Mouse (Mus musculus) kidney, embryonic 15.5 days (tissue): Measurements from ENCODE around the gene Zscan12. TPM values are rescaled to one million over a fixed set of nuclear protein-coding genes. Genes with fewer than 3 reads are reported as not detected.
A peak's percentile ranks its signal among the peaks of the same experiment; 100 is the strongest.

Experiments
- ATAC-seq: fragments of 200-750 bp; cut with Nextera tagmentation; replicated peaks from 2 replicates; pipeline ENCODE4 v1.8.0; 2017; ENCODE audit warnings: moderate TSS enrichment; ENCODE audit not compliant: low FRiP score
- H3K27ac ChIP-seq: fragments of 300-500 bp; sonication (generic); 2 replicates; pipeline ENCODE4 v1.5.1; 2015; ENCODE audit warnings: mild to moderate bottlenecking, inconsistent platforms
- H3K27me3 ChIP-seq: fragments of 300-500 bp; sonication (generic); 2 replicates; pipeline ENCODE4 v1.6.1; 2015; ENCODE audit warnings: inconsistent platforms
- H3K36me3 ChIP-seq: fragments of 300-500 bp; sonication (generic); 2 replicates; pipeline ENCODE4 v1.6.1; 2015; ENCODE audit warnings: inconsistent platforms
- H3K4me1 ChIP-seq: fragments of 300-500 bp; sonication (generic); 2 replicates; pipeline ENCODE4 v1.6.1; 2015; ENCODE audit warnings: inconsistent platforms
- H3K4me2 ChIP-seq: fragments of 300-500 bp; sonication (generic); 2 replicates; pipeline ENCODE4 v1.6.1; 2015; ENCODE audit warnings: moderate library complexity, mild to moderate bottlenecking, inconsistent platforms
- H3K4me3 ChIP-seq: fragments of 300-500 bp; sonication (generic); replicated peaks from 2 replicates; pipeline ENCODE4 v1.5.1; 2015; ENCODE audit warnings: mild to moderate bottlenecking, inconsistent platforms
- H3K9ac ChIP-seq: fragments of 300-500 bp; sonication (generic); 2 replicates; pipeline ENCODE4 v1.6.1; 2015; ENCODE audit warnings: mild to moderate bottlenecking, inconsistent platforms
- H3K9me3 ChIP-seq: fragments of 300-500 bp; sonication (generic); replicated peaks from 2 replicates; pipeline ENCODE4 v1.6.1; 2016; ENCODE audit warnings: inconsistent platforms
- WGBS: fragments of 180-500 bp; shearing (Covaris S2); methylation state at CpG from one replicate; pipeline ENCODE4 v1.1.7; 2015; ENCODE audit warnings: mixed read lengths; 5-methylcytosine and 5-hydroxymethylcytosine counted together
- polyA plus RNA-seq: library from polyadenylated mRNA; unstranded; fragments of >200 nt; fragmentation: Nextera tagmentation; extraction: Ambion mirVana; gene quantifications from 2 replicates; pipeline ENCODE4 v1.2.1, GENCODE M21; 2015

The Zscan12 gene
- polyA plus RNA-seq, 1 experiment from 2014 or later = 12.4 TPM

GRCm38 (mm10) chr13:21402848-21403247 lies 40.2 kb downstream of the Zscan12 start:
- Histone ChIP-seq H3K4me2 (peak overlapping the region; percentile 76), H3K4me3 (peak overlapping the region; percentile 87), H3K4me1 (peaks cover 14% of the 10 kb centered on the region), H3K27ac (0 out of 2 replicates have a peak overlapping the region, but pooled peaks have one; percentile 74), H3K27me3 (no peaks in the 10 kb centered on the region; the same call in 1 of the 2 replicates), H3K9me3 (no peaks in the 10 kb centered on the region), H3K36me3 (peaks cover 22% of the 10 kb centered on the region), H3K9ac (peak overlapping the region; percentile 86)
- WGBS = 0% methylated on average over 2 of the region's 2 CpGs
- ATAC-seq = no peak

GRCm38 (mm10) chr13:21407341-21407740 lies 44.7 kb downstream of the Zscan12 start:
- Histone ChIP-seq H3K4me2 (peak overlapping the region; percentile 75), H3K27ac (no peak overlapping the region), H3K9ac (no peak overlapping the region), H3K27me3 (no peaks in the 10 kb centered on the region; the same call in 1 of the 2 replicates), H3K4me1 (peaks cover 8% of the 10 kb centered on the region), H3K9me3 (no peaks in the 10 kb centered on the region), H3K4me3 (no peak overlapping the region), H3K36me3 (no peaks in the 10 kb centered on the region)
- ATAC-seq = no peak
- 77% methylated on average over 11 of the region's 11 CpGs for WGBS

- Histone ChIP-seq H3K36me3 (no peaks in the 10 kb centered on the region), H3K4me3 (peak overlapping the region; percentile 53), H3K9me3 (no peaks in the 10 kb centered on the region), H3K4me2 (peak overlapping the region; percentile 75), H3K27ac (peak overlapping the region; percentile 79), H3K27me3 (no peaks in the 10 kb centered on the region; the same call in 1 of the 2 replicates), H3K9ac (peak overlapping the region; percentile 56), H3K4me1 (peaks cover 8% of the 10 kb centered on the region)
- peak; percentile 96 for ATAC-seq
- WGBS = 3% methylated on average over 27 of the region's 27 CpGs
These were observed 45.6 kb downstream of the Zscan12 start for GRCm38 (mm10) chr13:21407969-21408804.

- WGBS = 53% methylated on average over 11 of the region's 11 CpGs
- no peak for ATAC-seq
These were observed 46.3 kb downstream of the Zscan12 start for GRCm38 (mm10) chr13:21408805-21409459.

GRCm38 (mm10) chr13:21414231-21415212 lies 51.9 kb downstream of the Zscan12 start:
- Histone ChIP-seq H3K9me3 (no peaks in the 10 kb centered on the region), H3K4me2 (no peak overlapping the region), H3K27me3 (no peaks in the 10 kb centered on the region), H3K4me3 (no peak overlapping the region), H3K36me3 (no peaks in the 10 kb centered on the region), H3K4me1 (no peaks in the 10 kb centered on the region), H3K27ac (no peak overlapping the region), H3K9ac (no peak overlapping the region)
- peak; percentile 15; the same call in 1 of the 2 replicates for ATAC-seq
- WGBS = 71% methylated on average over 15 of the region's 15 CpGs

More at GRCm38 (mm10) chr13:21408805-21409459, 46.3 kb downstream of the Zscan12 start:
- H3K4me3 ChIP-seq = peak overlapping the region; percentile 53
- no peaks in the 10 kb centered on the region for H3K36me3 ChIP-seq
- H3K4me1 ChIP-seq = peaks cover 8% of the 10 kb centered on the region
- no peaks in the 10 kb centered on the region; the same call in 1 of the 2 replicates for H3K27me3 ChIP-seq
- H3K27ac ChIP-seq = peak overlapping the region; percentile 79
- H3K9ac ChIP-seq = peak overlapping the region; percentile 56; the same call in 1 of the 2 replicates
- H3K4me2 ChIP-seq = peak overlapping the region; percentile 75
- H3K9me3 ChIP-seq = no peaks in the 10 kb centered on the region

GRCm38 (mm10) chr13:21415266-21415665 lies 52.6 kb downstream of the Zscan12 start:
- no peaks in the 10 kb centered on the region for H3K36me3 ChIP-seq
- no peaks in the 10 kb centered on the region for H3K27me3 ChIP-seq
- H3K9ac ChIP-seq = no peak overlapping the region
- no peak overlapping the region for H3K4me2 ChIP-seq
- H3K27ac ChIP-seq = no peak overlapping the region
- no peak for ATAC-seq
- WGBS = 76% methylated on average over 4 of the region's 4 CpGs
- no peak overlapping the region for H3K4me3 ChIP-seq
- no peaks in the 10 kb centered on the region for H3K4me1 ChIP-seq
- no peaks in the 10 kb centered on the region for H3K9me3 ChIP-seq

- H3K4me2 ChIP-seq = no peak overlapping the region
- no peak overlapping the region for H3K4me3 ChIP-seq
- no peaks in the 10 kb centered on the region for H3K4me1 ChIP-seq
- no peak overlapping the region for H3K27ac ChIP-seq
- H3K27me3 ChIP-seq = no peaks in the 10 kb centered on the region
- 93% methylated on average over 2 of the region's 2 CpGs for WGBS
- no peaks in the 10 kb centered on the region for H3K36me3 ChIP-seq
- no peak overlapping the region for H3K9ac ChIP-seq
- no peaks in the 10 kb centered on the region for H3K9me3 ChIP-seq
- ATAC-seq = no peak
These were observed 53.1 kb downstream of the Zscan12 start for GRCm38 (mm10) chr13:21415750-21416149.

- H3K4me1 ChIP-seq = no peaks in the 10 kb centered on the region
- ATAC-seq = no peak
- H3K27me3 ChIP-seq = no peaks in the 10 kb centered on the region
- H3K27ac ChIP-seq = no peak overlapping the region
- H3K36me3 ChIP-seq = no peaks in the 10 kb centered on the region
- H3K4me3 ChIP-seq = no peak overlapping the region
- H3K9me3 ChIP-seq = no peaks in the 10 kb centered on the region
- WGBS = 62% methylated on average over 6 of the region's 6 CpGs
- no peak overlapping the region for H3K4me2 ChIP-seq
- no peak overlapping the region for H3K9ac ChIP-seq
These were observed 54.8 kb downstream of the Zscan12 start for GRCm38 (mm10) chr13:21417298-21418010.

GRCm38 (mm10) chr13:21418865-21419264 lies 56.2 kb downstream of the Zscan12 start:
- H3K9me3 ChIP-seq = no peaks in the 10 kb centered on the region
- no peaks in the 10 kb centered on the region for H3K4me1 ChIP-seq
- no peak overlapping the region for H3K4me3 ChIP-seq
- no peak overlapping the region for H3K9ac ChIP-seq
- WGBS = 71% methylated on average over 6 of the region's 6 CpGs
- H3K36me3 ChIP-seq = no peaks in the 10 kb centered on the region
- H3K4me2 ChIP-seq = no peak overlapping the region
- no peak overlapping the region for H3K27ac ChIP-seq
- ATAC-seq = no peak; the same call in 1 of the 2 replicates
- H3K27me3 ChIP-seq = no peaks in the 10 kb centered on the region
